Mouse (Mus musculus) gastrocnemius, adult 2 months (tissue): ENCODE measurements around the gene Nudt9. TPM values are rescaled to one million over a fixed set of nuclear protein-coding genes. Genes with fewer than 3 reads are reported as not detected.
A peak's percentile ranks its signal among the peaks of the same experiment; 100 is the strongest.

Source experiments
- DNase-seq: peaks from one replicate; pipeline ENCODE4 v3.0.0; 2022
- H3K27ac ChIP-seq: fragments of 200-600 bp; 2 replicates; pipeline ENCODE4 v1.8.1; 2022; ENCODE audit warnings: mild to moderate bottlenecking
- H3K4me3 ChIP-seq: fragments of 200-600 bp; 2 replicates; pipeline ENCODE4 v1.8.1; 2022; ENCODE audit warnings: mild to moderate bottlenecking, moderate library complexity
- CTCF ChIP-seq: fragments of 200-600 bp; IDR thresholded peaks from 2 replicates; pipeline ENCODE4 v1.8.1; 2022; ENCODE audit warnings: antibody characterized with exemption, mild to moderate bottlenecking, moderate library complexity
- intact Hi-C: fragments of 180-260 bp; cut with DNase I; formaldehyde crosslinking; loops from one replicate; pipeline ENCODE4 v1.15.1; 2025
- total RNA-seq, 2 experiments: library from RNA; stranded (reverse); gene quantifications; 2 replicates each; pipeline ENCODE4 v1.2.3; 2021

The Nudt9 gene
- total RNA-seq, 2 experiments from 2014 or later: 62.6 to 68.7 TPM

DNA sequence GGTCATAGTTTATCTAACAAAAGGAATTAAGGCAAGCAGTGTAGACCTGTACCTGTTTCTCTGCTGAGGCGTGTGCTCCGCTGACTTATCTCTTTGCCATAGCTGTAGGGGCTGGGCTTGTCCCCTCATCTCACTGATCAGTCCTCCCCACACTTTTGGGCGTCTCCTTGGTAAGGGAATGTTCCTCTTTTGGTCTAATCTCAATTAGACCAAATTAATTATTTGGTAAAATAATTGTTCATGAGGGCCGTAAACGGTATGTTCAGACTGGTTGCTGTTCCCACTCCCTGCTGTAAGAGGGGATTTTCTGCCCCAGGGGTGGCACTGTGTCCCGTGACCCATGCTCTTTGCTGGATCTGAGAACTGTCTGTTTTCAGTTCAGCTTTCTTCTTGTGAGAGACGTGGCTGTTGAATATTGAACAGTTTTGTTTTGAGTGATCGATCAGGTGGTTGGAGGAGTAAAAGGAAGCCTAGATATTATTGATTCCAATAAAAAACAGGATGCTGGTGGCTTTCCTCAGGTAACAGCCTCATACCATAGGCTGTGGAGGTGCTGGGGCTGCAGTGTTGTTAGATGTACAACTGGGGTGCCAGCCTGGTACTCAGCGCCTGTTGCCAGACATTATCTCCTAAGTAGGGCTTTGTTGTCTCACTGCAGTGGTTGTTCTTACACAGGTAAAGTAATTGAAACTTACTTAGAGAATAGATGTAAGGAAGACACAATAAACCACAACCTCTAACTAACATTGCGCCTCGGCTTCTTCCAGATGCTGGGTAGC lies 16.9 kb downstream of the Nudt9 start:
- intact Hi-C loops: no loop called here
- no peak for DNase-seq
- Histone ChIP-seq H3K27ac (no peak overlapping the region), H3K4me3 (no peak overlapping the region)
- TF ChIP-seq CTCF: no peak

DNA sequence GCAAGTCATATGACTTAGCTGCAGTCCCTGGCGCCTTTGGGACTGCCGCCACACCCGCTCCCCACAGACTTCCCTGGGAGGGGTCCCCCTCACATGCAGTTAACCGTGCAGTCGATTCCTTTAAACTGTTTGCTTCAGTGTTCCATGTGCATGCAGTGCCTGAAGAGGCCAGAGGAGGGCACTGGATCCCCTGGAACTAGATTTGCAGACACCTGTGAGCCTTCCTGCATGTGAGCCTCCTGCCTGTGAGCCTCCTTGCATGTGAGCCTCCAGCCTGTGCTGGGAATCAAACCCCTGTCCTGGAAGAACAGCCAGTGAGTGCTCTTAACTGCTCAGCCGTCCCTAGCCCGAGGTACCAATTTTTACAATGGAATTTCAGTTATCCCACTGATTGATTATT lies 22.6 kb downstream of the Nudt9 start:
- H3K4me3 ChIP-seq: no peak overlapping the region
- intact Hi-C loops: no loop called here
- no peak overlapping the region for H3K27ac ChIP-seq
- TF ChIP-seq CTCF: peak; percentile 65
- no peak for DNase-seq

GRCm38 (mm10) chr5:104071048-104071447 lies 24.9 kb downstream of the Nudt9 start:
- Histone ChIP-seq H3K27ac (no peak overlapping the region), H3K4me3 (no peak overlapping the region)
- intact Hi-C loops: loop anchor here (5.0 kb wide), 1 partner anchor 74 kb away; no protein-coding TSS in a partner anchor
- DNase-seq: no peak
- no peak for TF ChIP-seq CTCF

DNA sequence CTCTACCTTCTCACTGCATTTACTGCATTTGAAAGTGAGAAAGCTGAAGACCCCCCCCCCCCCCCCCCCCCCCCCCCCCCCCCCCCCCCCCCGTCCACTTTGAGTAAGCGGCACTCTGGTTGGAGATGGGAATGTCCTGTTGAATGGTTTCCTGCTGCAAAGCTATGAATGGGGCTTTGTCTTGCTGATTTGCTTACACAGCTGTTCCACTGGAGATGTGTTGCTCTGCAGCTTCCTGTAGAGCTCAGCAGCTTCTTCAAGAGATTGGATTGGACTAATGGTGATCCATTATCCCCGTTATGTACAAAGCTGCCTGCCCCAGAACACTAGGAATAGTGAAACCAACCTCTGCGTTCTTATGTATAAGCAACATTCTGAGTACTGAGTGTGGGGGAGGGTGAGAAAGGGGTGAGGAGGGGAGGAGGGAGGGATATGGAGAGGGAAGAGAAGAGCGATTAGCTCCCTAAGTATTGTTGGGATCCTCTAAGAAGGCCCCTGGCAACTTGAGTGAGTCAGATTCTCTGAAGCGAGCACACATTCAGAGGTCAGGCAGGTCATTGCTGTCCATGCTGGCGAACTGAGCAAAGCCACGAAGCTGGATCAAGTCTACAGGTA lies 26.3 kb downstream of the Nudt9 start:
- Histone ChIP-seq H3K27ac (no peak overlapping the region), H3K4me3 (no peak overlapping the region)
- intact Hi-C loops: loop anchor here (5.0 kb wide), 1 partner anchor 75 kb away; no protein-coding TSS in a partner anchor
- TF ChIP-seq CTCF: no peak
- no peak for DNase-seq

- intact Hi-C loops: loop anchor here (5.0 kb wide), 1 partner anchor 76 kb away; no protein-coding TSS in a partner anchor
- H3K27ac ChIP-seq: no peak overlapping the region
- TF ChIP-seq CTCF: no peak
- DNase-seq: no peak
- no peak overlapping the region for H3K4me3 ChIP-seq
Observed at GRCm38 (mm10) chr5:104073602-104074001, 27.5 kb downstream of the Nudt9 start.

DNA sequence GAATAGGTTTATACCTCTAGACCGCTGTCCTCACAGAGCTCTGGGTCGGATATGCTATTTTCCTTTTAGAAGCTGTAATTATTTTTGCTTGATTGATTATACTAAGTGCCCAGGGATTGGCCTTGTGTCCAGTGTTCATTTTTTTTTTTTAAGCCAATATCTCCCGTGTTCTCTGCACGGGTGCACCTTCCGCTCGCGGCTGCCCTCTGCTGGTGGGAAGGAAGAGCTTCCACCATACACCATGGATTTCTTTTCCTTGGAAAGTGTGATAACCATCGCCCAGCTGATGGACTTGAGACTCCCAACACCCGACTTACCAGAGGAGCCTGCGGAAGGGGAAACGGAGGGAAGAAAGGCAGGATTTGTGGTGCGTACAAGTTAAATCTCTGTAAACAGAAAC lies 28.3 kb downstream of the Nudt9 start:
- DNase-seq: peak; percentile 77
- peak overlapping the region; percentile 50 for H3K4me3 ChIP-seq
- H3K27ac ChIP-seq: no peak overlapping the region
- intact Hi-C loops: loop anchor here (5.0 kb wide), 1 partner anchor 77 kb away; no protein-coding TSS in a partner anchor
- TF ChIP-seq CTCF: peak; percentile 91

DNA sequence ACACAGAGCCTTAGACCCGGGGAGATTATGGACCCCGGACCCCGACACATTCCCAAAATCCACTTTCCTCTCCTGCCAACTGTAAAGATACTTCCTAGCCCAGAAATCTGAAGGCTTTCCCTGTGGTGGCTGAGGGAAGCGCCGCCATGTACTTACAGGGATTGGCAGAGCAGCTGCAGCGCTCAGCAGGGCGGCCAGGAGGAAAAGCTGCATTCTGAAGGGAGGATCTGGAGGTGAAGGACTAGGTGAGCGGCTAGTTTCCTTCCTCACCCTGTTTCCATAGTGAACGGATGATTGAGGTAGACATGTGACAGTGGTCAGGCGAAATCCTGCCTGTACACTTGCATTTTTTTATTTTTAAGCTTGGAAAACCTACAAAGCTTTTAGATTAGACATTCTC lies 30.3 kb downstream of the Nudt9 start:
- TF ChIP-seq CTCF: no peak
- no peak for DNase-seq
- Histone ChIP-seq H3K27ac (no peak overlapping the region), H3K4me3 (no peak overlapping the region)
- intact Hi-C loops: loop anchor here (5.0 kb wide), 1 partner anchor 256 kb away; no protein-coding TSS in a partner anchor

GRCm38 (mm10) chr5:104077508-104077907 lies 31.4 kb downstream of the Nudt9 start, which contains the start of gene Gm17660:
Gene Gm17660, minus strand, starts transcription at chr5:104077608.
- Histone ChIP-seq H3K27ac (no peak within 1 kb of the TSS), H3K4me3 (no peak within 1 kb of the TSS)
- TF ChIP-seq CTCF: no peak
- no peak for DNase-seq
- intact Hi-C loops: loop anchor here (5.0 kb wide), 1 partner anchor 255 kb away; no protein-coding TSS in a partner anchor

GRCm38 (mm10) chr5:104080736-104081135 lies 34.6 kb downstream of the Nudt9 start:
- H3K27ac ChIP-seq: no peak overlapping the region
- no peak for TF ChIP-seq CTCF
- no peak overlapping the region for H3K4me3 ChIP-seq
- intact Hi-C loops: no loop called here
- DNase-seq: no peak

GRCm38 (mm10) chr5:104085366-104085765 lies 39.3 kb downstream of the Nudt9 start:
- no peak overlapping the region for H3K27ac ChIP-seq
- H3K4me3 ChIP-seq: no peak overlapping the region
- no peak for DNase-seq
- no peak for TF ChIP-seq CTCF
- intact Hi-C loops: no loop called here

- no peak for TF ChIP-seq CTCF
- intact Hi-C loops: no loop called here
- Histone ChIP-seq H3K4me3 (no peak overlapping the region), H3K27ac (no peak overlapping the region)
- no peak for DNase-seq
Observed at GRCm38 (mm10) chr5:104089751-104090150, 43.6 kb downstream of the Nudt9 start.

DNA sequence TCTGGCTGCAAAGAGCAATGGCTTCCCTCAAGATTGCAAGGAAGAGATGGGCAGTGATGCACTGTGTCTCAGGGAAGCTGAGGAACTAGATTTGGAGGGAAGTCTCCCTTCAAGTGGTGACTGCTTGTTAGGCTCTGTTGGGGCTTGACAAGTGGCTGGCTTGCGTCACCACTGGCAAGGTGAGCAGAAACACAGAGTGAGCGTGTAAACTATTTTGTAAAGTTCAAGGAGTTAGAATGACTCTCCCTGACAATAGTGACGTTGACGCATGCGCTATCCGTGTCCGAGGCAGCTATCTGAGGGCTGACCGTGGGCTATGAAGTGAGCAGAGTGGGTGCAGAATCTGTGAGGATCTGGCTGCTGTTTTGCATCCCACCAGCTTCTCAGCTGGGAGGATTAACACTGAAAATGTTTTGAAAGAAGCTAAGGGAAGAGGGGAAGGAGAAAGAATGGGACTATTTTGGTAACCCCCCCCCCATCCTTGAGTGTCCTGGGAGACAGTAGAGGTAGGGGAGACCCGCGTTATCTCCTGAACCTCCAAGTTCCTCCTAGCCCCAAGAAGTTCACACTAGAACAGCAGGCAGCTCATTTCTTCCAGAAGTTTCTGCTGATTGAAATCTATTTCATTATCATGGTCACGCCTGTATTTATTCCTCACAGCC lies 49.4 kb downstream of the Nudt9 start:
- peak overlapping the region; percentile 4; the same call in 1 of the 2 replicates for H3K4me3 ChIP-seq
- peak overlapping the region; percentile 77 for H3K27ac ChIP-seq
- DNase-seq: no peak
- intact Hi-C loops: no loop called here
- TF ChIP-seq CTCF: no peak
